Mouse (Mus musculus) intestine, embryonic 16.5 days (tissue): ENCODE measurements around the gene Atp1a4. TPM values are rescaled to one million over a fixed set of nuclear protein-coding genes. Genes with fewer than 3 reads are reported as not detected.
A peak's percentile ranks its signal among the peaks of the same experiment; 100 is the strongest.

ENCODE experiments used
- ATAC-seq: fragments of 200-750 bp; cut with Nextera tagmentation; 2 replicates; pipeline ENCODE4 v1.8.0; 2017; ENCODE audit warnings: moderate TSS enrichment, moderate library complexity
- H3K27ac ChIP-seq: fragments of 300-500 bp; sonication (generic); 2 replicates; pipeline ENCODE4 v1.5.1; 2014; ENCODE audit warnings: mild to moderate bottlenecking, low read length
- H3K27me3 ChIP-seq: fragments of 300-500 bp; sonication (generic); replicated peaks from 2 replicates; pipeline ENCODE4 v1.6.1; 2014; ENCODE audit warnings: low read length, control low read depth, mixed read lengths; ENCODE audit not compliant: control insufficient read depth, insufficient read depth
- H3K36me3 ChIP-seq: fragments of 300-500 bp; sonication (generic); 2 replicates; pipeline ENCODE4 v1.6.1; 2014; ENCODE audit warnings: low read length, control low read depth; ENCODE audit not compliant: control insufficient read depth, insufficient read depth
- H3K4me1 ChIP-seq: fragments of 300-500 bp; sonication (generic); 2 replicates; pipeline ENCODE4 v1.6.1; 2014; ENCODE audit warnings: low read length, control low read depth, mixed read lengths; ENCODE audit not compliant: control insufficient read depth, insufficient read depth
- H3K4me2 ChIP-seq: fragments of 300-500 bp; sonication (generic); 2 replicates; pipeline ENCODE4 v1.6.1; 2014; ENCODE audit warnings: low read depth, low read length, control low read depth
- H3K4me3 ChIP-seq: fragments of 300-500 bp; sonication (generic); 2 replicates; pipeline ENCODE4 v1.5.1; 2014; ENCODE audit warnings: mild to moderate bottlenecking, low read length
- H3K9ac ChIP-seq: fragments of 300-500 bp; sonication (generic); 2 replicates; pipeline ENCODE4 v1.6.1; 2014; ENCODE audit warnings: low read depth, low read length
- H3K9me3 ChIP-seq: fragments of 300-500 bp; sonication (generic); 2 replicates; pipeline ENCODE4 v1.6.1; 2016; ENCODE audit warnings: low read length, control low read depth; ENCODE audit not compliant: control insufficient read depth
- WGBS: fragments of 180-500 bp; shearing (Covaris S2); extraction: QIAGEN DNeasy Blood & Tissue Kit; methylation state at CpG from one replicate; pipeline ENCODE4 v1.1.7; 2014; 5-methylcytosine and 5-hydroxymethylcytosine counted together
- polyA plus RNA-seq: library from polyadenylated mRNA; unstranded; fragments of >200 nt; fragmentation: Nextera tagmentation; extraction: Ambion mirVana; gene quantifications from 2 replicates; pipeline ENCODE4 v1.2.1, GENCODE M21; 2015

Gene Atp1a4
- polyA plus RNA-seq, 1 experiment from 2014 or later, result not detected

DNA sequence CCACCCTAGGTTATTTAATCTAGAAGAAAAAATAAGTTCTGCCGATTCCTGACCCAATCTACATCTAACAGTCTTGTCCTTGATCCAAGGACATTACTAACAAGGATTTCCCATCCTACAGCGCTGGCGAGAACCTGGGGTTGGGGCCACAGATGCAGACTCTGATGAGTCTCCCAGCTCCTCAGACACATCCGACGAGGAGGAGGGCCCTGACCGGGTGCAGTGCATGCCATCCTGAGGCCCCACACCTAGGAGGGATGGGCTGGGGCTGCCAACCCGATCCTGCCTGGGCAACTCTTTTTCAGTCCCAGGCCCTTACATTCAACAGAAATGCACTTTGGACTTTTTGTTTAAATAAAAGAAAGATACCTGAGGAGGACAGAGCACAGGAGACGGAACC lies 63.8 kb downstream of the Atp1a4 start:
- ATAC-seq, result peak; percentile 67
- Histone ChIP-seq H3K4me1 (0 out of 2 replicates have a peak, but pooled peaks cover 6% of the 10 kb centered on the region), H3K4me2 (no peak overlapping the region), H3K27ac (no peak overlapping the region), H3K36me3 (peaks cover 13% of the 10 kb centered on the region), H3K9me3 (no peaks in the 10 kb centered on the region), H3K27me3 (no peaks in the 10 kb centered on the region), H3K9ac (no peak overlapping the region), H3K4me3 (no peak overlapping the region)
- WGBS, result 60% methylated on average over 8 of the region's 8 CpGs

DNA sequence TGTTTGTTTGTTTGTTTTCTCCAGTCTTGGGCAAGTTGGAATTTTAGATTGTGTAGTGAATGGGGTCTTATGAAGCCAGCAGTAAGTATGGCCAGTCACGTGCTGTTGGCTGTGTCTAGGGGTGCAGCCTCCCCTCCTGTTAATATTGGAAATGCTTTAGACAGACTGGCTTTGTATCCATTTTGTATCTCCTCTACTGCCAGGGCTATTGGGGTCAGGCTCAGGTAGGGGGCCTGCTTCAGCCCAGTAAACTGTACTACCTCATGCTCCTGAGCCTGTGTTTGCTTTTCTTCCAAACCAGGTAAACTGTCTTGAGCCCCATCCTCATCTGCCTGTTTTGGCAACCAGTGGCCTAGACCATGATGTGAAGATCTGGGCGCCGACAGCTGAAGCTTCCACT lies 66.0 kb downstream of the Atp1a4 start:
- Histone ChIP-seq H3K4me3 (no peak overlapping the region), H3K9me3 (no peaks in the 10 kb centered on the region), H3K27me3 (no peaks in the 10 kb centered on the region), H3K36me3 (peaks cover 10% of the 10 kb centered on the region), H3K4me2 (no peak overlapping the region), H3K27ac (no peak overlapping the region), H3K9ac (no peak overlapping the region), H3K4me1 (0 out of 2 replicates have a peak, but pooled peaks cover 6% of the 10 kb centered on the region)
- no peak for ATAC-seq
- 80% methylated on average over 3 of the region's 3 CpGs for WGBS

DNA sequence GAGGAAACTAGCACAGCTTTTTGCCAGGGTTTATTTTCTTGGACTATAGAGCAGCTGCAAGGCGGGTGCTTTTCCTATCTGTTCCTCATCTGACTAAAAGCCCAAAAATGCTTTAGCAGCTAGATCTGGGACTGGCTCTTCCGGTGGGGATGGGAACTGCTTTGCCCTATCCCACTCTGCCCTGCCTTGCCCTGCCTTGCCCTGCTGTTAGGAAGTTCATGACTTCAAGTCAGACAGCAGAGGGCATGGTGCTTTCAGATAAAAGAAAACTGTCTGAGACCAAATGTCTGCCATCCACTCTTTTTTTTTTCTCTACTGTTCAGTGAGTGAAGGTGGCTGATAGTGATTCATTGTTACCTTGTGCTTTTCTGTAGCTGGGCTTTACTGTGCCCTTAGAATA lies 66.6 kb downstream of the Atp1a4 start:
- H3K27ac ChIP-seq, result no peak overlapping the region
- H3K27me3 ChIP-seq, result no peaks in the 10 kb centered on the region
- H3K9ac ChIP-seq, result no peak overlapping the region
- ATAC-seq, result no peak
- no peaks in the 10 kb centered on the region for H3K9me3 ChIP-seq
- H3K4me2 ChIP-seq, result no peak overlapping the region
- H3K4me3 ChIP-seq, result no peak overlapping the region
- H3K4me1 ChIP-seq, result 0 out of 2 replicates have a peak, but pooled peaks cover 6% of the 10 kb centered on the region
- 86% methylated on average over 2 of the region's 2 CpGs for WGBS
- peaks cover 11% of the 10 kb centered on the region for H3K36me3 ChIP-seq

DNA sequence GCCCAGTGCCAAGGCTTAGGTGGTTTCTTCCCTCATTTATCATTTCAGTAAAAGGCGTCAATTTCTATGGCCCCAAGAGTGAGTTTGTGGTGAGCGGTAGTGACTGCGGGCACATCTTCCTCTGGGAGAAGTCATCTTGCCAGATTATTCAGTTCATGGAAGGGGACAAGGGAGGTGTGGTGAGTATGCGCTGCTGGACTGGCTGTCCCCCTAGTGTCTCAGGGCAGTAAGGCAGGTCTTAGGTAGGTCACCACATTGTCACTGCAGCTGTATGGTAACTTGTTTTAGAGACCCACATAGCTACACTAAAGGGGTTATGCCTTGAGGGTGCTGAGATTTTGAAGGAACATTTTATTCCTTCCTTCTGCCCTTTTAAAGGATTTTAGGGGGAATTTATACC lies 69.3 kb downstream of the Atp1a4 start:
- Histone ChIP-seq H3K27ac (no peak overlapping the region), H3K9ac (no peak overlapping the region), H3K27me3 (no peaks in the 10 kb centered on the region), H3K4me1 (no peaks in the 10 kb centered on the region), H3K36me3 (peaks cover 12% of the 10 kb centered on the region), H3K4me2 (no peak overlapping the region), H3K4me3 (no peak overlapping the region), H3K9me3 (no peaks in the 10 kb centered on the region)
- WGBS, result 63% methylated on average over 4 of the region's 4 CpGs
- ATAC-seq, result no peak

DNA sequence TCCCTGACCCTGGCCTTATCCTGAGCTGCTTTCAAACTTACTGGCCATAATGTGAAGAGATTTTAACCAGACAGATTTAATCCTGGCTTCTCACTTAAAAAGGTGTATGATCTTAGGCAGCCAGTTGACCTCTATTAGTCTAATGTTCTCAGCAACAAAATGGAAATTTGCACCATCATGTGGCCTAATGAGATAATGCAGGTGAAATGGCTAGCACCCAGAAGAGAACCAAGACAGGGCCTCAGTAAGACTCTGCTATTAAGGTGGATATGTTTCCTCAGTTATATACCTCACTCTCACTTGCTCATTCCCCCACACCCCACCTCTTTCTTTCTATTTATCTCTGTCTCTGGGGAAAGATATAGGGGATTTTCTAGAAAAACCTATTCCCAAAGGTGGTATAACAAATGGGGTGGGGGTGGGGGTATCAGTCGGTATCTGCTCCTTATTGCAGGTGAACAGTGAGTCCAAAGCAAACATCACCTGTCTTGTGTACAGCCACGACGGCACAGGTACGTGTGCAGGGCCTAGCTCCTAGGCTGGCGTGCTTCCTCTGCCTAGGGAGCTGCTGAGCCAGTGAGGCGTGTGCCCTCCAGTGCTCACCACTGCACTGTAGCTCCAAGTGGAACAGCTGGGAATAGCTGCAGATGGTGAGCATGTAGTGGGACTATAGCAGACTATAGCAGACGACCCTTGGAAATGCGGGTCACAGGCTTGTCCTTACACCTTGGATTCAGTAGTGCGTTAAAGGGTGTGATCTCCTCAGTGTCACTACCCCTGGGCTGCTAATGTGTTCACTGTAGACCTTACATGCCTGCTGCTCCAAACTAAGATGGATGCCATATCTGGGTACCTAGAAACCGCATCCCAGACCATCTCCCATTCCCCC lies 71.6 kb downstream of the Atp1a4 start:
- Histone ChIP-seq H3K4me2 (no peak overlapping the region), H3K9ac (no peak overlapping the region), H3K9me3 (no peaks in the 10 kb centered on the region), H3K4me1 (no peaks in the 10 kb centered on the region), H3K27me3 (no peaks in the 10 kb centered on the region), H3K27ac (no peak overlapping the region), H3K4me3 (no peak overlapping the region), H3K36me3 (peaks cover 16% of the 10 kb centered on the region)
- ATAC-seq, result 0 out of 2 replicates have a peak, but pooled peaks have one; percentile 28
- WGBS, result 85% methylated on average over 10 of the region's 10 CpGs

DNA sequence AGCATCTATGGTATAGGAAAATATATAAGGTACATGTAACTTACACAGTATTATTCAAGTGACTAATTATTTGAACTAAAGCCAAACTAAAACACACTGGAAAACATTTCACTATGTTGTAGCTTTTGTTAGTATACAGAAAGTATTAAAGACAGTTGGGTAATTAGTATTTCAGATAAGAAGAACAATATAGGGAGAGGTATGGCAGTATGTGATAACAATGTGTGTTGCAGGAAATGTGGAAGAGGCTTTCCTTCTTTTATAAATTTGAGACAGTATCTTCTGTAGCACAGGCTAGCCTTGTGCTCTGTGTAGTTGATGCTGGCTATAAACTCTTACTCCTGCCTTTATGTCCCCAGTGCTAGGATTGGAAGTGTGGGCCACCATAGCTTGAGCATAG lies 74.3 kb downstream of the Atp1a4 start:
- no peak overlapping the region for H3K4me3 ChIP-seq
- no peaks in the 10 kb centered on the region for H3K9me3 ChIP-seq
- H3K36me3 ChIP-seq, result peaks cover 19% of the 10 kb centered on the region
- no peak for ATAC-seq
- no peak overlapping the region for H3K4me2 ChIP-seq
- no peaks in the 10 kb centered on the region for H3K4me1 ChIP-seq
- H3K27ac ChIP-seq, result no peak overlapping the region
- no peak overlapping the region for H3K9ac ChIP-seq
- H3K27me3 ChIP-seq, result no peaks in the 10 kb centered on the region

DNA sequence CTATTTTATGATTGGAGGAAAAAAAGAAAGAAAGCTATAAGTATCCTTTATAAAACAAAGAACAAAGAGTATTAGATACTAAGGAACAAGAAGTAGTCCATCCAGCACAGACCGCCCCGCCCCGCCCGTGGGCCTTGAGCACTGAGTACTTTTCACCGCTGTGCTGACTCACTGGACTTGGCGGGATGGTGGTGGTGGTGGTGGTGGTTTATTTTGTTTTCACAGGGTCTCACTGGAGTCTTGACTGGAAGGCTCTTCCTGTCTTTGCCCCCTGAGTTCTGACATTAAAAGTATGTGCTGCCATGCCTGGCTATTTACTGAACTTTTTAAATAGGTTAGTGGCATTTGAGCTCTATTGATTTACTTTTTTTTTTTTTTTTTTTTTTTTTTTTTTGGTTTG lies 75.2 kb downstream of the Atp1a4 start:
- Histone ChIP-seq H3K9ac (no peak overlapping the region), H3K4me1 (no peaks in the 10 kb centered on the region), H3K27me3 (no peaks in the 10 kb centered on the region), H3K27ac (no peak overlapping the region), H3K4me2 (no peak overlapping the region), H3K36me3 (peaks cover 19% of the 10 kb centered on the region), H3K9me3 (no peaks in the 10 kb centered on the region), H3K4me3 (no peak overlapping the region)
- ATAC-seq, result no peak
- over 99% methylated on average over 6 of the region's 6 CpGs for WGBS

DNA sequence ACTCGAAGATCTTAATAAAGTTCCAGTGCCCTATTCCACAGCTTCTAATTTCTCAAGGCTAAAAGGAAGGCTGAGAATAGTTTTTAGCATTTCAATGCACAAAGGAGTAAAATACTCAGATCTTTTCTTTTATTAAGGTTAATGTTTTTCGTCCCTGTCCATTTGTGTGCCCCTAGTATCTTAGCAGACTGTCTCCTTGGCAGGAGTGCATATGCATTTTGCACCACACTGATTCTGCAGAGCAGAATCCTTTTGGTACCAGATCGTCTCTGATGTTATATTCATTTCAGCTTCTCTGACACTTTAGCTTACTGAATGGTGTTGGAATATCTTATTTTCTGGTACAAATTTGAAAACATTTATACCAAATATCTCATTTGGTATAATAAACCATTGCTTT lies 76.4 kb downstream of the Atp1a4 start:
- ATAC-seq, result no peak
- no peaks in the 10 kb centered on the region for H3K4me1 ChIP-seq
- H3K36me3 ChIP-seq, result peaks cover 17% of the 10 kb centered on the region
- H3K9ac ChIP-seq, result no peak overlapping the region
- no peaks in the 10 kb centered on the region for H3K9me3 ChIP-seq
- H3K4me3 ChIP-seq, result no peak overlapping the region
- no peak overlapping the region for H3K27ac ChIP-seq
- no peak overlapping the region for H3K4me2 ChIP-seq
- 89% methylated on average over 3 of the region's 3 CpGs for WGBS
- H3K27me3 ChIP-seq, result no peaks in the 10 kb centered on the region

DNA sequence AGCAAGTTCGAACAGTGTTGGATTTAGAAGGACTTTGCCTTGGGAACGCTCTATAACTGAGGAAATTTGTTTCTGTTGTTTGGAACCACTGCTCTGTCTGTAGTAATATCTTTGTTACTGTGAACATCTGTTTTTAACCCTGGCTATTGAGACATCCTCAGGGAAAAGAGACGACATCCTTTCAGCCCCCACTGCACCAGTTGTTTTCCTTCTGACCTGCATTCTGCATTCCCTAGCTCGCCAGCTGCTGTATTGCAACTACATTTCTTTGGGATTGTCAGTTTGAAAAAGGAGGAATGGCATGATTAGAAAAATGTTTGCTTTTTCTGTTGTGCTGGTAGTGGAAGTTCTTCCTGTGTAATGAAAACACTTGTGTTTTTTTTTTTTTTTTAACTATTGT lies 77.3 kb downstream of the Atp1a4 start:
- H3K9ac ChIP-seq, result no peak overlapping the region
- no peak overlapping the region for H3K27ac ChIP-seq
- H3K9me3 ChIP-seq, result no peaks in the 10 kb centered on the region
- ATAC-seq, result no peak
- H3K36me3 ChIP-seq, result peaks cover 11% of the 10 kb centered on the region
- no peaks in the 10 kb centered on the region for H3K27me3 ChIP-seq
- H3K4me1 ChIP-seq, result no peaks in the 10 kb centered on the region
- WGBS, result 56% methylated on average over 4 of the region's 4 CpGs
- H3K4me2 ChIP-seq, result no peak overlapping the region
- H3K4me3 ChIP-seq, result no peak overlapping the region

DNA sequence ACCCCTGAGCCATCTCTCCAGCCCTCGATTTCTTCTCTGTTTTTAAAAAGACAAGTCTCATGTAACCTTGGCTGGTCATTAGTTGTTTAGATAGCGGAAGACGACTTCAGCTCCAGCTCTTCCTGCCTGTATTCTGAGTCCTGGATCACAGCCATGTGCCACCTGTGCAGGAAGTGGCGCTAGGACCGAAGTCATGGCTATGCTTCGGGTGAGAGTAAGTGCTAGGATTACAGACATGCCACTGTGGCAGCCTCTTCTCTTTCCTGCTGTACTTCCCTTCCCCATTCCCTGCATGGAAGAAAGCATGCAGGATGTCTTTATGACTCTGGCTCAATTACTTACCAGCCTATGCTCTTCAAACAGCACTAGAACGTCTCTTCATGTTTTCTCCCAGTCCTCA lies 79.1 kb downstream of the Atp1a4 start:
- H3K4me3 ChIP-seq, result no peak overlapping the region
- no peaks in the 10 kb centered on the region for H3K4me1 ChIP-seq
- no peak overlapping the region for H3K9ac ChIP-seq
- peaks cover 11% of the 10 kb centered on the region for H3K36me3 ChIP-seq
- 67% methylated on average over 7 of the region's 7 CpGs for WGBS
- no peaks in the 10 kb centered on the region for H3K27me3 ChIP-seq
- no peak for ATAC-seq
- no peaks in the 10 kb centered on the region for H3K9me3 ChIP-seq
- no peak overlapping the region for H3K27ac ChIP-seq
- no peak overlapping the region for H3K4me2 ChIP-seq
